Mouse (Mus musculus) ES-Bruce4 (cell line): Measurements from ENCODE around the gene Fuca2.

Experiments
- CTCF ChIP-seq: IDR thresholded peaks from one replicate; pipeline ENCODE4 v1.8.1; 2011; ENCODE audit warnings: low read depth, low read length
- EP300 ChIP-seq: IDR thresholded peaks from 2 replicates; pipeline ENCODE4 v1.6.1; 2011; ENCODE audit warnings: low read depth, low read length; ENCODE audit not compliant: insufficient read depth

GRCm38 (mm10) chr10:13500938-13501496 is 1.7 kb downstream of the Fuca2 start:
- no peak for TF ChIP-seq CTCF
- TF ChIP-seq EP300: no peak
